Mouse (Mus musculus) kidney, adult 2 months (tissue): ENCODE measurements around the gene Ccser1.

ENCODE experiments used
- CTCF ChIP-seq: fragments of 200-500 bp; conservative IDR thresholded peaks from 2 replicates; pipeline ENCODE4 v1.5.1; 2011; ENCODE audit warnings: low read depth, mild to moderate bottlenecking, control low read depth, low read length, moderate library complexity, mixed read lengths; ENCODE audit not compliant: insufficient read depth, insufficient read length
- POLR2A ChIP-seq: fragments of 200-500 bp; IDR thresholded peaks from one replicate; pipeline ENCODE4 v1.6.1; 2011; ENCODE audit warnings: low read depth, low read length, control low read depth

DNA sequence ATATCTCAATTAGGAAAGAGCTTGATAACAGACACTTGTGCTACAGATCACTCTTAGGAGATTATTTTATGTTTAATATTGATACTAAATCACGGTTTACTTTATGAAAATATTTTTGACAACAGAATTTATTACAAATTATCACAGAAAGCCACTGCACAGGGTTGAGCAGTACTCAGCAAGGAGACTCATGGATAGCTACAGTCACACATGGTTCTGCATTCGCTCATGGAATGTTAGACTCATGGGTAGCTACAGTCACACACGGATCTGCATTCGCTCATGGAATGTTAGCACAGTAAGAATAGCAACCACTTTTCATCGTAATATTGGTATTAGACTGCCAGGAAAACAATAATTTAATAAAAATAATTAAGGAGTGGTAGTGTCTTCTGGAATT is 313.3 kb downstream of the Ccser1 start:
- TF ChIP-seq CTCF (no peak), POLR2A (no peak)
